Comparison of ENCODE assay signal across 9 mouse cellular contexts in the genomic region with DNA sequence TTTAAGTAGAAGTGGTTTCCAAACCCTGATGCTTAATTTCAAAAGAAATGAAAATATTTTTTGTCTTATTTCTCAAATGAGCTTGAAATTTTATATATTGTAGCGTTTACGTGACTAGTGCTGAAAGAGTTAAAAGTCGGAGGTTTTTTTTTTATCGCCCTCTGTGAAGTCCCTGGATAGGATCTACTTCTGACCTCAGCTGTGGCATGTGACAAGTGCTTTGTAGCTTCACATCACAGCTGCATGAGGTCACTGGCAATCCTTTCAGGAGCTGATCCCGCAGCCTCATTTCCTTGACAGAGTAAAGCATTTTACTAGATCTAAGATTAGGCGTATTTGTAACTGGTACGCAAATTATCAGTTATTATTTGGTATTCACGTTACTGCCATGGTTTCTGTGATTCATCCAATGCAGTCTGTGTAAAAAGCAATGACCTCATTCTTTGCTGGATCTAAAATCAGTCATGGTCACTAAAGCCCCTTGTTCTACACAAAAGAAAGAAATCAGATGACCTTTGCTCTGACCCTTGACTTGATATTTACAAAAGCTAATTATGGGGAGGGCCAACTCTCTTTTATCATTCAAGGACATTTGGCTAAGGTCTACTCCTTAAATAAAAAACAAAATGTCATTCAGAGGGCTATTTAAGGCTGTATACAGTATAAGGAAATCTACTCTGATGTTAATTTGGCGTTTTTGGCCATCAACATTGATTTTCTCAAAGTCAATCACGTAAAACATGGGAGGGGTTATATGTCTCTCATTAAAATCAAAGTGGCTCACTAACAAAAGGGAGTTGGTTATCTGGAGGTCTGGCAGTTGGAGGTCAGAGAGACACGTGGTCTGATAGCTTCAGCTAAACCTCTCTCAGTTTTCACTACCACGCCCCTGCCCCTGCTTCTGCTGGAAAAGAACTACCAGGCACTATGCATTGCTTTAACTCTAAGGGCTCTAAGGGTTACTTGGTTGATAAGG.
DNase-seq lines count a peak whose midpoint lies in the region; ATAC-seq lines count a peak whose summit lies in the region.
"Had no signal": no experiment of that assay in that cellular context is flagged by ENCODE, and none has a peak within 500 bp of the region (broad histone marks: within the 10 kb centered on the region; RNA-seq: fewer than 3 reads in every experiment).

No protein-coding gene starts in this region.

- 16% methylated on average over 12 of the region's 12 CpGs for WGBS in kidney, embryonic 15.5 days
- 9% methylated on average over 12 of the region's 12 CpGs for WGBS in embryonic facial prominence, embryonic 12.5 days
- WGBS in neural tube, embryonic 14.5 days: 6% methylated on average over 12 of the region's 12 CpGs

- no peak overlapping the region for H3K4me3 ChIP-seq in kidney, embryonic 15.5 days (replicated peaks)
- no peak overlapping the region for H3K4me3 ChIP-seq in embryonic facial prominence, embryonic 12.5 days
- H3K4me3 ChIP-seq in neural tube, embryonic 14.5 days (ENCODE audit: low read depth, low read length): no peak overlapping the region

- H3K9ac ChIP-seq in kidney, embryonic 15.5 days: no peak overlapping the region
- no peak overlapping the region for H3K9ac ChIP-seq in embryonic facial prominence, embryonic 12.5 days
- H3K9ac ChIP-seq in neural tube, embryonic 14.5 days (replicated peaks; ENCODE audit: low read depth, low read length): 0 out of 2 replicates have a peak overlapping the region, but pooled peaks have one; percentile 17
- H3K9ac ChIP-seq: liver, embryonic 14.5 days had no signal

- intact Hi-C loops in left cerebral cortex, postnatal 10 days (cut with DNase I): loop anchor here (5.0 kb wide), 2 partner anchors 504 to 589 kb away; no protein-coding TSS in a partner anchor

- DNase-seq in kidney, postnatal 36 days: no peak
- DNase-seq in hindlimb bud, embryonic 11.5 days (ENCODE audit: extremely low spot score, low read depth, low spot score): peak; percentile 50
- no peak for DNase-seq in cerebellum, postnatal 25 days
- DNase-seq in left cerebral cortex, postnatal 10 days (ENCODE audit: extremely low spot score in 1 of 2, low spot score in 2 of 2): no peak
- no peak for DNase-seq in layer of hippocampus, postnatal 10 days (ENCODE audit: low spot score in 2 of 2)

- H3K4me2 ChIP-seq in kidney, embryonic 15.5 days: no peak overlapping the region
- 0 out of 2 replicates have a peak overlapping the region, but pooled peaks have one; percentile 4 for H3K4me2 ChIP-seq in embryonic facial prominence, embryonic 12.5 days (replicated peaks)
- H3K4me2 ChIP-seq in neural tube, embryonic 14.5 days (ENCODE audit: low read depth, low read length): 0 out of 2 replicates have a peak overlapping the region, but pooled peaks have one; percentile 21

- ATAC-seq in kidney, embryonic 15.5 days (replicated peaks; ENCODE audit: low FRiP score): peak; percentile 80
- ATAC-seq in embryonic facial prominence, embryonic 12.5 days (ENCODE audit: insufficient number of reproducible peaks, insufficient read depth, low FRiP score, low TSS enrichment): peak; percentile 57; the same call in 1 of the 2 replicates
- peak; percentile 69; the same call in 1 of the 2 replicates for ATAC-seq in neural tube, embryonic 14.5 days (ENCODE audit: low read depth)

- H3K27ac ChIP-seq in kidney, embryonic 15.5 days: peak overlapping the region; percentile 1; the same call in 1 of the 2 replicates
- no peak overlapping the region for H3K27ac ChIP-seq in embryonic facial prominence, embryonic 12.5 days
- peak overlapping the region; percentile 52; the same call in 1 of the 2 replicates for H3K27ac ChIP-seq in neural tube, embryonic 14.5 days (ENCODE audit: low read depth, low read length)
- H3K27ac ChIP-seq: liver, embryonic 14.5 days had no signal

- H3K27me3 ChIP-seq in kidney, embryonic 15.5 days: no peaks in the 10 kb centered on the region
- no peaks in the 10 kb centered on the region for H3K27me3 ChIP-seq in embryonic facial prominence, embryonic 12.5 days
- H3K27me3 ChIP-seq in neural tube, embryonic 14.5 days (ENCODE audit: control insufficient read depth, insufficient read depth, low read length): no peaks in the 10 kb centered on the region

- H3K9me3 ChIP-seq in kidney, embryonic 15.5 days (replicated peaks): no peaks in the 10 kb centered on the region
- no peaks in the 10 kb centered on the region for H3K9me3 ChIP-seq in embryonic facial prominence, embryonic 12.5 days
- no peaks in the 10 kb centered on the region for H3K9me3 ChIP-seq in neural tube, embryonic 14.5 days (ENCODE audit: control insufficient read depth, low read length)

- H3K4me1 ChIP-seq in kidney, embryonic 15.5 days: peaks cover 12% of the 10 kb centered on the region
- peaks cover 15% of the 10 kb centered on the region for H3K4me1 ChIP-seq in embryonic facial prominence, embryonic 12.5 days
- peaks cover 15% of the 10 kb centered on the region; the same call in 1 of the 2 replicates for H3K4me1 ChIP-seq in neural tube, embryonic 14.5 days (ENCODE audit: control insufficient read depth, insufficient read depth, low read length)

- no peaks in the 10 kb centered on the region for H3K36me3 ChIP-seq in kidney, embryonic 15.5 days
- no peaks in the 10 kb centered on the region for H3K36me3 ChIP-seq in embryonic facial prominence, embryonic 12.5 days
- no peaks in the 10 kb centered on the region for H3K36me3 ChIP-seq in neural tube, embryonic 14.5 days (ENCODE audit: control insufficient read depth, insufficient read depth, low read length)
